Mouse (Mus musculus) stomach, embryonic 15.5 days (tissue): Measurements from ENCODE around the gene Cdc42ep4. TPM values are rescaled to one million over a fixed set of nuclear protein-coding genes. Genes with fewer than 3 reads are reported as not detected.

Experiments used
- ATAC-seq: fragments of 200-750 bp; cut with Nextera tagmentation; 2 replicates; pipeline ENCODE4 v1.8.0; 2017; ENCODE audit warnings: low read depth, moderate number of reproducible peaks, moderate TSS enrichment; ENCODE audit not compliant: insufficient read depth, low FRiP score
- H3K27ac ChIP-seq: fragments of 300-500 bp; sonication (generic); 2 replicates; pipeline ENCODE4 v1.5.1; 2015; ENCODE audit warnings: mild to moderate bottlenecking, inconsistent platforms
- H3K27me3 ChIP-seq: fragments of 300-500 bp; sonication (generic); replicated peaks from 2 replicates; pipeline ENCODE4 v1.6.1; 2015; ENCODE audit warnings: inconsistent platforms
- H3K36me3 ChIP-seq: fragments of 300-500 bp; sonication (generic); 2 replicates; pipeline ENCODE4 v1.6.1; 2015; ENCODE audit warnings: inconsistent platforms
- H3K4me1 ChIP-seq: fragments of 300-500 bp; sonication (generic); 2 replicates; pipeline ENCODE4 v1.6.1; 2015; ENCODE audit warnings: inconsistent platforms
- H3K4me2 ChIP-seq: fragments of 300-500 bp; sonication (generic); 2 replicates; pipeline ENCODE4 v1.6.1; 2015; ENCODE audit warnings: mild to moderate bottlenecking, inconsistent platforms
- H3K4me3 ChIP-seq: fragments of 300-500 bp; sonication (generic); replicated peaks from 2 replicates; pipeline ENCODE4 v1.5.1; 2015; ENCODE audit warnings: inconsistent platforms
- H3K9ac ChIP-seq: fragments of 300-500 bp; sonication (generic); 2 replicates; pipeline ENCODE4 v1.6.1; 2015; ENCODE audit warnings: inconsistent platforms
- H3K9me3 ChIP-seq: fragments of 300-500 bp; sonication (generic); 2 replicates; pipeline ENCODE4 v1.6.1; 2016; ENCODE audit warnings: inconsistent platforms
- whole genome bisulfite sequencing: fragments of 180-500 bp; shearing (Covaris S2); methylation state at CpG from one replicate; pipeline ENCODE4 v1.1.7; 2015; 5-methylcytosine and 5-hydroxymethylcytosine counted together
- polyA plus RNA-seq: library from polyadenylated mRNA; unstranded; fragments of >200 nt; fragmentation: Nextera tagmentation; extraction: Ambion mirVana; gene quantifications from 2 replicates; pipeline ENCODE4 v1.2.1, GENCODE M21; 2015

Cdc42ep4 gene
- polyA plus RNA-seq, 1 experiment from 2014 or later = 51.6 TPM

DNA sequence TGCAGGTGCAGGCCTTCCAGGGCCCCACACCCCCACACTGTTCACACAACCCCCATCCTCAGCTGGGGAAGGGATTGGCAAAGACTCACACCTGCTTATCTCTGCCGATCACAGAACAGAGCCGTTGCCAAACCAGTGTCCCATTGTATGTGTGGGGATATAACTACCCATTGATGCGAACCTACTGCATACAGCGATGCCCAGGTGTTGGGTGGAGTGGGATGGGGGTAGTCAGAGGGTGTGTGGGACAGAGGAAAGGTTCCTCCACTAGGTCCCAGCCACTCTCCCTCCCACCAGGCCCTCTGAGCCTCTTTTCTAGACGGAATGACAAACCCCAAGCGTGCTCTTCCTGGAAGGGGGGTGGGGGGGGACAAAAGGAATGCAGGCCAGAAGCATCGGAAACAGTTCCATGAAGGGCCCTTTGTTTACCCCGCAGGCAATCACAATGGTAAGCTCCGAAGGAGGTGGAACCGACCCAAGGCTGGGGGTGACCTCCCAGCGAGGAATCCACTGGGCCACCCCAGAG, 41.9 kb downstream of the Cdc42ep4 start, which contains the start of gene Cpsf4l:
Gene Cpsf4l, minus strand, starts transcription at position 287 of the 526 bp plus-strand sequence.
- Histone ChIP-seq H3K36me3 (no peaks in the 10 kb centered on the region), H3K9me3 (no peaks in the 10 kb centered on the region), H3K9ac (no peak within 1 kb of the TSS), H3K4me1 (peaks cover 16% of the 10 kb centered on the region), H3K27ac (peak within 1 kb of the TSS; percentile 69; the same call in 1 of the 2 replicates), H3K4me2 (peak within 1 kb of the TSS; percentile 32; the same call in 1 of the 2 replicates), H3K4me3 (no peak within 1 kb of the TSS), H3K27me3 (no peaks in the 10 kb centered on the region)
- 18% methylated on average over 11 of the region's 11 CpGs for WGBS
- peak; percentile 16; the same call in 1 of the 2 replicates for ATAC-seq

DNA sequence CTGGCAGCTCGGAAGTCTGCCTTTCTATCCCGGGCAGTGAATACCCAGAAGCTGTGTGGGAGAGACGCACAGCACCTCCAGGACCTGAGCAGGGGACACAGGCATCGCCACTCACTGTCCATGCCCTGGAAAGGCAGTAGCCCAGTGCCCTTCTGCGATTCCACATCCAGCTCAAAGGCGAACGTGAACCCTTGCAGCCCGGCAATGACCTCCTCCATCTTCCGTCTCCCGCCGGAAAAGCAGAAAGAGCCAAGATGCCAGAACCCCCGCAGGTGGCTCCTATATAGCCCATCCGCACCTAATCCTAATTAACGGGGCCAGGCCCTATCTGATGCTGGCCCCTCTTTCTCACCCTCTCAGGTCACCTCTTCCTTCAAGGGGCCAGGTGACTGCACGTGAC, 42.4 kb downstream of the Cdc42ep4 start:
- Histone ChIP-seq H3K4me3 (no peak overlapping the region), H3K36me3 (no peaks in the 10 kb centered on the region), H3K9ac (no peak overlapping the region), H3K4me2 (no peak overlapping the region), H3K9me3 (no peaks in the 10 kb centered on the region), H3K27me3 (no peaks in the 10 kb centered on the region), H3K27ac (no peak overlapping the region), H3K4me1 (peaks cover 16% of the 10 kb centered on the region)
- ATAC-seq = no peak
- 37% methylated on average over 15 of the region's 15 CpGs for WGBS

DNA sequence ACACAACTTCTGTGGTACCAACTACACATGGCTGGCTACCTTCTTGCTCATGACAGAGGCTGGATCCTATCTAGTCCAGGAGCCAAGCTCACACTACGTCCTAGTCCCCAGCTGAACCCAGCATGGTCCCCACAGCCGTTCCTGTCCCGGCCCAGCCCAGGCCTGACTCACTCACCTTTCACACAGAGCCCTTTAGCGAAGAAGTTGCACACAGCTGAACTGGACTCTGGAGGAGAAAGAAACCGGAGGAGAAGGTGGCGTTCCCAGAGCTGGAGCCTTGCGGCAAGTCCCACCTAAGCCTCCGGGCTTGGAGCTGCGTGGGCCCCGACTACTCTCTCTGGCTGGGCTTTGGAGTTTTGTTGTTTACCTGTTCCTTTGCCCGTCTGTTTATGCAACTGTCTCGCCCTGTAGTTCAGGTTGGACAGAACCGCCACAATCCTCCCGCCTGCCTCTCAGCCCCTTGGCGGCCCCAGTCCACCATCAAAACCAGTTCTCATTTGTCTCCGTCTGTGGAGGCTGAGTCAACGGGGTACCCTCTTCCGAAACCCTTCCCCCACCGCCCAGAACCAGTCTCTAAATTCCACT, 43.0 kb downstream of the Cdc42ep4 start:
- 51% methylated on average over 19 of the region's 19 CpGs for WGBS
- Histone ChIP-seq H3K9ac (no peak overlapping the region), H3K27ac (no peak overlapping the region), H3K4me2 (no peak overlapping the region), H3K4me3 (no peak overlapping the region), H3K36me3 (no peaks in the 10 kb centered on the region), H3K4me1 (peaks cover 16% of the 10 kb centered on the region), H3K9me3 (no peaks in the 10 kb centered on the region), H3K27me3 (no peaks in the 10 kb centered on the region)
- no peak for ATAC-seq

DNA sequence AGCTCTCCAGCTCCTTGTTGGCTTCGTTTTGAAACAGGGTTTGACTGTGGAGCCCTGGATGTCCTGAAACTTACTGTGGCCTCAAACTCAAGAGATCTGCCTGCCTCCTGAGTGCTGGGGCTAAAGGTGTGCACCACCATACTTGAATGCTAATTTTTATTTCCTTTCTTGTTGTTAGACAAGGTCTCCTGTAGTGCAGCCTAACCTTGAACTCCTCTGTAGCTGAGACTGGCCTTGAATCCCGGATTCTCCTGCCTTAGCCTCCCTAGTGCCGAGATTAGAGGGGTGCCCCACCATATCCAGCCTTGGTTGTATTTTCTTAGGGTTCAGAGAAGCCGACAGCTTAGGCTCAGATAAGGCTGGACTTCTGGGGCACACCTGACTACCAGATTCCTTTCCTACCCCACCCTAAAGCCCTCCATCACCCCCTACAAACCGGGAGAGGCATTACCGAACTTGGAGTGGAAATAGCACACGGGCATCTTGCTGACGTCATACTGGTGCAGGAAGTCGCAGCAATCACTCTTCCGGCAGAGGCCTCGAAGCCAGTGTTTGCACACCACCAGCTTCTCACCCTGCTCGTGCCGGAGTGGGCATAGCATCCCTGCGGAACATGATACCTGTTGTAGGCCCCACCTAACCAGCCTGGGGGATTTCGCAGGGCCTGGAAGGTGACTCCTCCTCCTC, 45.6 kb downstream of the Cdc42ep4 start:
- Histone ChIP-seq H3K27me3 (no peaks in the 10 kb centered on the region), H3K4me2 (no peak overlapping the region), H3K4me1 (peaks cover 16% of the 10 kb centered on the region), H3K27ac (no peak overlapping the region), H3K9me3 (no peaks in the 10 kb centered on the region), H3K4me3 (no peak overlapping the region), H3K36me3 (no peaks in the 10 kb centered on the region), H3K9ac (no peak overlapping the region)
- WGBS = 75% methylated on average over 15 of the region's 15 CpGs
- no peak for ATAC-seq

DNA sequence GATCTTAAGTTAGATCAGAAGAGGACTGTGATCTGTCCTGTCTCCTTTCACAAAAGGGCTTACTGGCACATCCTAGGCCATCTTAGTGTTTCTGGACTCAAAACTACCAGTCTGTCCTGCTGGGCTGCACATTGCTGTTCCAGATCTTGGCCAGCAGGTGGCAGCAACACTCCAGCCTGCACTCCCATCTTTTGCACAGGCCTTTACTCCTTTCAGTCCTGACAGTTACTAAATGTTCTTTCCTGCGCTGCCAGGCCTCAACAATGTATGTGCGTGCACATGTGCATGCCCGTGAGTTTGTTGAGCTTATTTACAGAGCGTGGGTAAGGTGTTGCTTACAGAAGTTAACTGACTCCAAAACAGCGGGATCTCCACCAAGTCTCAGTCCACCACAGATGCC, 47.9 kb downstream of the Cdc42ep4 start:
- no peaks in the 10 kb centered on the region for H3K4me1 ChIP-seq
- no peaks in the 10 kb centered on the region for H3K9me3 ChIP-seq
- no peak overlapping the region for H3K4me3 ChIP-seq
- peak; percentile 48; the same call in 1 of the 2 replicates for ATAC-seq
- no peak overlapping the region for H3K4me2 ChIP-seq
- no peak overlapping the region for H3K9ac ChIP-seq
- 25% methylated on average over 5 of the region's 5 CpGs for WGBS
- H3K27ac ChIP-seq = no peak overlapping the region
- H3K27me3 ChIP-seq = no peaks in the 10 kb centered on the region
- peaks cover 4% of the 10 kb centered on the region for H3K36me3 ChIP-seq

DNA sequence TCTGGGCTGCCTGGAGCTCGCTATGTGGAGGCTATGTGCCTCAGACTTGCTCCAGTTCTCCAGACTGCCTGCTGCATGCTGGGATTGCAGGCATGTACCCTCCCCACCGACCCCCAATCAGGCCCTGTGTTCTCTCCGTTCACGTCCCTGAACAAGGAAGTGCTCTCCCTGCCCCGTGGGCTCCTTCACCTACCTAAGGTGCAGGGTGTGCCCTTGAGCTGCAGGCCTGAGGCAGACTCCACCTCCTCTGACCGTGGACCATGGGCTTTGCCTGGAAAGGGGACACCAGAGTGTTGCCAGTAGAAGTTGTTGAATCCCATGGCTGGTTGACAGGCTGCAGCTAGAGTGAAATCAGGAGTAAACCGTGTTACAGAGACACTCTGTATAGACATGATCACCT, 52.0 kb downstream of the Cdc42ep4 start:
- 77% methylated on average over 7 of the region's 7 CpGs for WGBS
- no peaks in the 10 kb centered on the region for H3K27me3 ChIP-seq
- no peak overlapping the region for H3K9ac ChIP-seq
- H3K9me3 ChIP-seq = no peaks in the 10 kb centered on the region
- ATAC-seq = no peak; the same call in 1 of the 2 replicates
- no peak overlapping the region for H3K27ac ChIP-seq
- no peak overlapping the region for H3K4me2 ChIP-seq
- H3K4me3 ChIP-seq = no peak overlapping the region
- H3K36me3 ChIP-seq = peaks cover 15% of the 10 kb centered on the region
- H3K4me1 ChIP-seq = no peaks in the 10 kb centered on the region

DNA sequence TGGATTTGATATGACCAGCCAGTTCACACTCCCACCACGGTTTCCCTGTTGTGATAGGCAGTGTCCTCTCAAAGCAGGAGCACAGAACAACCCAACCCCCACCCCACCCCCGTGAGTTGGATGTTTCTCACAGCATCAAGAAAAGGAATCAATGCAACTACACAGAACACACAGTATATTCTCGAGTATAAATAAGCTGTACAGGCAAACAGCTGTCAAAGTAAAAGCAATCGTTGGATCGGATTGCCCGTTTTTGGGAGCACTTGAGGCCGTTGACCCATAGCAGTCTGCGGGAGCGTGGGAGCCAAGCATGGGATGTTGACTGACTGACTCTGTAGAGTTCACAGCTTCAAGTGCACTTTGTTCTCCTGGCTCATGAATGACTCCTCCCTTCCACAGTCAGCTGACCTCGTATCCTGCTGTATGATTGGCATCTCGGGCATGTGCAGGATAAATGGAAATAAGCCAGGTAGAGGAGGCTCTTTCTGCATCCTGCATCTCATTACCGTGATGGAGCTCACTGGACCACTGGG, 53.6 kb downstream of the Cdc42ep4 start:
- 65% methylated on average over 12 of the region's 12 CpGs for WGBS
- H3K4me2 ChIP-seq = no peak overlapping the region
- no peaks in the 10 kb centered on the region for H3K4me1 ChIP-seq
- H3K27ac ChIP-seq = no peak overlapping the region
- H3K9me3 ChIP-seq = no peaks in the 10 kb centered on the region
- H3K4me3 ChIP-seq = no peak overlapping the region
- H3K27me3 ChIP-seq = no peaks in the 10 kb centered on the region
- no peak overlapping the region for H3K9ac ChIP-seq
- ATAC-seq = no peak
- H3K36me3 ChIP-seq = peaks cover 24% of the 10 kb centered on the region

DNA sequence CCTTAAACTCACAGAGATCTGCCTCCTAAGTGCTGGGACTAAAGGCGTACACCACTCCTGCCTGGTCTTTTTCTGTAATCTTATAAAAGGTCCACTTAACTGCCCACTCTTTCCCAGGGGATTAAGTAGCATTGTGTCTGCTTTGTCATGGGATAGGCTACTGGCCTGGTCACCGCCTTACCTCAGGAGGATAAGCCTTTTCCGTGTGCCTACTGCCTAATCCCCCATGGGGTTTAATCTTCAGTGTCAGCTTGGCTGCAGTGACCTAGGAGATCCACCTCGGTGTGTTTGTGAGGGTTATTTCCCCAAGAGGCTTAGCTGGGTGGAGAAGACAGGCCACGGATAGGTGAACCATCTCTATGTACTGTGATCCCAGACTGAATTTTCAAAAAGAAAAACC, 54.1 kb downstream of the Cdc42ep4 start:
- no peak for ATAC-seq
- Histone ChIP-seq H3K9me3 (no peaks in the 10 kb centered on the region), H3K27me3 (no peaks in the 10 kb centered on the region), H3K27ac (no peak overlapping the region), H3K4me2 (no peak overlapping the region), H3K4me3 (no peak overlapping the region), H3K4me1 (no peaks in the 10 kb centered on the region), H3K9ac (no peak overlapping the region), H3K36me3 (peaks cover 24% of the 10 kb centered on the region)
- WGBS = 77% methylated on average over 5 of the region's 5 CpGs

DNA sequence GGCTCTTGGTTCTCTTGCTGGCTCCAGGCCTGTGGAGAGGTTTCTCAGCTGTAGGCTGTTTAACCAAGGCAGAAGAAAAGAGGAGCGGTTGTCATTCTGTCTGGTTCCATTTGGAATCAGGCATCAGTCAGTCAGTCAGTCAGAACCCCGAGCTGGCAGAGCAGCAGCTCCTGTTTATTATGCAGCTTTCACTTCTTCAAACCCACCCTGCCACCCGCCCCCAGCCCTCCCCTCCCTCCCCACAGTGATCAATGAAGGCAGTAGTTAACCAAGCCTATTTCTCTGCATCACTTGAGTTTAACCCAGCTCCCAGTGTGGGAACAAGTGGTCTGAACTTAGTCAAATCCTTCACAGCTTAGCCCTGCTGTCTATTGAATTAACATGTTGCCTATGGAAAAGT, 59.8 kb downstream of the Cdc42ep4 start:
- no peak for ATAC-seq

DNA sequence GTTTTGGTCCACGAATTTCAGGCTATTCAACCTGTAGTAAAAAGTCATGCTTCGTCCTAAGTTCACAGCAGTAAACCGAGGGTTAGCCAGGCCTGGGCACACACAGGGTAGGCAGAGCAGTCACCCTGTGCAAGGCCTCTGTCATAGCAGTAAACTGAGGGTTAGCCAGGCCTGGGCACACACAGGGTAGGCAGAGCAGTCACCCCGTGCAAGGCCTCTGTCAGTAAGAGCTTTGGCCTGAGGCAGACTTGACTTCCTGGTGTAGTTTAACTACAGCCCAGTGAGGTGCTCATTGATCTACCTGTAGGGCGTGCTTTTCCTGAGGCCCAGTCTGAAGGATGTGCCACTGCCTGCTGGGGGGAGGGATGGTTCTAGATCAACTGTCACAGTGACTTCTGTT, 60.4 kb downstream of the Cdc42ep4 start:
- no peaks in the 10 kb centered on the region for H3K9me3 ChIP-seq
- ATAC-seq = peak; percentile 43; the same call in 1 of the 2 replicates
- WGBS = 78% methylated on average over 5 of the region's 5 CpGs
- no peaks in the 10 kb centered on the region for H3K27me3 ChIP-seq
- H3K9ac ChIP-seq = no peak overlapping the region
- no peak overlapping the region for H3K4me2 ChIP-seq
- H3K4me1 ChIP-seq = peaks cover 10% of the 10 kb centered on the region; the same call in 1 of the 2 replicates
- no peak overlapping the region for H3K4me3 ChIP-seq
- H3K36me3 ChIP-seq = peaks cover 40% of the 10 kb centered on the region
- no peak overlapping the region for H3K27ac ChIP-seq

More for the DNA sequence above, 59.8 kb downstream of the Cdc42ep4 start:
- no peak overlapping the region for H3K27ac ChIP-seq
- H3K27me3 ChIP-seq = no peaks in the 10 kb centered on the region
- no peak overlapping the region for H3K4me2 ChIP-seq
- H3K4me1 ChIP-seq = peaks cover 6% of the 10 kb centered on the region; the same call in 1 of the 2 replicates
- H3K36me3 ChIP-seq = peaks cover 40% of the 10 kb centered on the region
- H3K9ac ChIP-seq = no peak overlapping the region
- H3K4me3 ChIP-seq = no peak overlapping the region
- H3K9me3 ChIP-seq = no peaks in the 10 kb centered on the region
- WGBS = 64% methylated on average over 3 of the region's 3 CpGs

DNA sequence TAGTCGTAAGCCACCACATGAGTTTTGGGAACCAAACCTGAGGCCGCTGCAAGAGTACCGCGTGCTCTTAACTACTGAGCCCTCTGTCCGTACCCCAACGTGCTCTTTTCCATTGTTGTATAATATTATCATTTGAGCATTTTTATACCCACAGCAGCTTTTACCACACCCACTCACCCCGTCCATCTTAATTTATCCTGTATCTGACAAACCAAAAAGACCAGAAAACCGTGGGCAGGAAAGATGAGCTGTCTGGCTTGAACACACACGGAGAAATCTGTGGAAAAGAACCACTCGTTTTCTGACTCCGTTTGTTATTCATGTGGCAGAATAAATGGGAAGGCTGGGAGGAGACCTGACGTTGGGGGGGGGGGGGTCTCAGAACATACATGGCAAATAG, 61.2 kb downstream of the Cdc42ep4 start:
- Histone ChIP-seq H3K4me1 (peaks cover 10% of the 10 kb centered on the region; the same call in 1 of the 2 replicates), H3K4me2 (no peak overlapping the region), H3K36me3 (peaks cover 37% of the 10 kb centered on the region), H3K27ac (no peak overlapping the region), H3K27me3 (no peaks in the 10 kb centered on the region), H3K9me3 (no peaks in the 10 kb centered on the region), H3K4me3 (no peak overlapping the region), H3K9ac (no peak overlapping the region)
- 85% methylated on average over 12 of the region's 12 CpGs for WGBS
- ATAC-seq = no peak

DNA sequence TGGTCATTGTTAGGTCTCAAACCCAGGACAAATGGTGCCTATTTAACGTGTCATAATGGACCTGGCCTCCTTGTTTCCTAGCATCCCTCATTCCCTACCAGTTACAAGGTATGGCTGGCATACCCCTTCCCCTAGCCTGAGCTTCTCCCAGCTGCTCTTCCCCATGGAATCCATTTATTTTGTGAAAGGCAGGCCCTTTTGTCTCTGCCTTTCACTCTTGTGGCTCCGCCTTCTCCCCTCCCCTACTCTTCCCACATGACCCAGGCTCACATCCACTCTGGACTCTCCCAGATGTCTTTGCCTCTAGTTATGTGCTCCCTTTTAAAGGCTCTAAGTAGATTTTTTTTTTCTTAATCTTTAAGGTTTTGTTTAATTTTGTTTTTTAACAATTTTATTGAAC, 64.7 kb downstream of the Cdc42ep4 start:
- H3K4me3 ChIP-seq = no peak overlapping the region
- no peaks in the 10 kb centered on the region for H3K27me3 ChIP-seq
- H3K4me2 ChIP-seq = no peak overlapping the region
- ATAC-seq = no peak
- H3K9me3 ChIP-seq = no peaks in the 10 kb centered on the region
- no peak overlapping the region for H3K27ac ChIP-seq
- H3K4me1 ChIP-seq = peaks cover 21% of the 10 kb centered on the region
- peaks cover 20% of the 10 kb centered on the region for H3K36me3 ChIP-seq
- WGBS = 73% methylated on average over 2 of the region's 2 CpGs
- H3K9ac ChIP-seq = no peak overlapping the region
